In the genomic region with DNA sequence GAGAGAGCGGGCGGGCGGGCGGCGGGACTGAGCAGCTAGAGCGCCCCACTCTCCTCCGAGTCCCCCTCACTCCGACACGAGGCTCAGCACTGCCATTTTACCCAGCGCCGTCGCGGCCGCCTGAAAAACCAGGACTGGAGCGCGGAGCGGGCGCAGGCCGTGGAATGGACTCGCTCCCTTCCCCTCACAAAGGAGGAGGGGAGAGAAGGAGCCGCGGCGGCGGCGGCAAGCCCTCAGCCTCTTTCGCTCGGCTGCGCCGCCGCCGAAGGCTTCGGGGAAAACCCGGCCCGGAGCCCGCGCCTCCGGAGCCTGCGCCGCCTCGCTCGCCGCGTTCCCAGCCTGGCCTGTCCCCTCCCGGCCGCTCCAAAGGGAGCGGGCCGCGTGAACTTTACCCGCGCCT, we compare ENCODE assay signal across 8 mouse cellular contexts. TPM values are rescaled to one million over a fixed set of nuclear protein-coding genes. Genes with fewer than 3 reads are reported as not detected.
DNase-seq lines count a peak whose midpoint lies in the region; ATAC-seq and TF ChIP-seq lines count a peak whose summit lies in the region.

No protein-coding gene starts in this region.

- no peaks in the 10 kb centered on the region for H3K27me3 ChIP-seq in heart, embryonic 13.5 days (replicated peaks)
- no peaks in the 10 kb centered on the region for H3K27me3 ChIP-seq in kidney, postnatal 0 days (ENCODE audit: insufficient read depth, low read length)
- H3K27me3 ChIP-seq in liver, adult 2 months (ENCODE audit: control insufficient read depth, insufficient read depth, low read length), result no peaks in the 10 kb centered on the region
- no peaks in the 10 kb centered on the region for H3K27me3 ChIP-seq in myocyte (ENCODE audit: control insufficient read depth, insufficient read depth, insufficient read length)

- peak overlapping the region; percentile 19 for H3K27ac ChIP-seq in brown adipose tissue, adult 24 weeks (replicated peaks; ENCODE audit: low read depth, low read length)
- H3K27ac ChIP-seq in heart, embryonic 13.5 days (replicated peaks), result peak overlapping the region; percentile 100
- H3K27ac ChIP-seq in kidney, postnatal 0 days, result peak overlapping the region; percentile 100
- peak overlapping the region; percentile 85 for H3K27ac ChIP-seq in liver, adult 2 months (replicated peaks; ENCODE audit: insufficient read depth, low read depth, low read length)

- no peak for TF ChIP-seq CTCF in kidney, postnatal 0 days (IDR thresholded peaks at IDR 0.05; ENCODE audit: low read depth)
- peak; percentile 6; the same call in 1 of the 2 replicates for TF ChIP-seq CTCF in liver, adult 2 months (IDR thresholded peaks at IDR 0.05; ENCODE audit: low read depth, low read length)

- peak overlapping the region; percentile 52 for H3K4me3 ChIP-seq in brown adipose tissue, adult 24 weeks (ENCODE audit: insufficient read depth, low read depth, low read length)
- H3K4me3 ChIP-seq in heart, embryonic 13.5 days, result peak overlapping the region; percentile 100
- H3K4me3 ChIP-seq in kidney, postnatal 0 days (replicated peaks; ENCODE audit: low read depth, low read length), result peak overlapping the region; percentile 100
- peak overlapping the region; percentile 96 for H3K4me3 ChIP-seq in liver, adult 2 months (ENCODE audit: insufficient read depth, low read depth, low read length)
- H3K4me3 ChIP-seq in myocyte, result peak overlapping the region; percentile 65

- H3K4me1 ChIP-seq in brown adipose tissue, adult 24 weeks (ENCODE audit: control insufficient read depth, insufficient read depth, insufficient read length, low read length), result peaks cover 7% of the 10 kb centered on the region; the same call in 1 of the 2 replicates
- H3K4me1 ChIP-seq in heart, embryonic 13.5 days, result peaks cover 37% of the 10 kb centered on the region
- peaks cover 27% of the 10 kb centered on the region for H3K4me1 ChIP-seq in kidney, postnatal 0 days (replicated peaks; ENCODE audit: insufficient read depth, low read length)
- H3K4me1 ChIP-seq in liver, adult 2 months (ENCODE audit: control insufficient read depth, insufficient read depth, low read length), result peaks cover 18% of the 10 kb centered on the region

- 0% methylated on average over 19 of the region's 50 CpGs for WGBS in heart, embryonic 13.5 days
- WGBS in kidney, postnatal 0 days, result under 1% methylated on average over 25 of the region's 50 CpGs
- whole genome bisulfite sequencing in liver, adult 2 months, result under 1% methylated on average over 50 of the region's 50 CpGs

- no peaks in the 10 kb centered on the region for H3K9me3 ChIP-seq in heart, embryonic 13.5 days
- H3K9me3 ChIP-seq in kidney, postnatal 0 days (replicated peaks; ENCODE audit: low read length), result no peaks in the 10 kb centered on the region

- H3K9ac ChIP-seq in heart, embryonic 13.5 days, result peak overlapping the region; percentile 100
- H3K9ac ChIP-seq in kidney, postnatal 0 days (ENCODE audit: low read depth, low read length), result peak overlapping the region; percentile 100
- H3K9ac ChIP-seq in liver, adult 2 months (ENCODE audit: low read depth, low read length), result peak overlapping the region; percentile 98

- peak; percentile 38; the same call in 1 of the 2 replicates for TF ChIP-seq POLR2A in liver, adult 2 months (IDR thresholded peaks at IDR 0.05; ENCODE audit: extremely low read depth, insufficient read depth, low read length)
- TF ChIP-seq POLR2A in myocyte (IDR thresholded peaks at IDR 0.05; ENCODE audit: insufficient read length, low read depth), result peak; percentile 67

- H3ac ChIP-seq in myocyte (ENCODE audit: control insufficient read depth, insufficient read length), result peak overlapping the region; percentile 97

- H3K4me2 ChIP-seq in heart, embryonic 13.5 days, result peak overlapping the region; percentile 88
- H3K4me2 ChIP-seq in kidney, postnatal 0 days (ENCODE audit: low read length), result peak overlapping the region; percentile 84
- peak overlapping the region; percentile 94 for H3K4me2 ChIP-seq in myocyte (ENCODE audit: low read depth)

- ATAC-seq in CD4-positive, CD25-positive, alpha-beta regulatory T cell, adult 4 months, result peak; percentile 56
- peak; percentile 65 for ATAC-seq in erythroid progenitor cell, adult 5-6 weeks (replicated peaks; ENCODE audit: low FRiP score, poor library complexity, severe bottlenecking)
- ATAC-seq in heart, embryonic 13.5 days (ENCODE audit: extremely low read depth, insufficient number of reproducible peaks, low FRiP score, low TSS enrichment), result peak; percentile 74
- ATAC-seq in kidney, postnatal 0 days (replicated peaks; ENCODE audit: low FRiP score, low read depth), result peak; percentile 82

- DNase-seq in kidney, postnatal 0 days (ENCODE audit: low spot score), result peak; percentile 98
- DNase-seq in liver, adult 2 months (ENCODE audit: extremely low read depth, low read depth, low spot score), result peak; percentile 82
- DNase-seq in spleen, postnatal 4 days (ENCODE audit: low spot score in 2 of 2), result peak; percentile 99 to 100

- peaks cover 33% of the 10 kb centered on the region for H3K79me2 ChIP-seq in liver, adult 2 months (ENCODE audit: control insufficient read depth, insufficient read depth, low read length)
- H3K79me2 ChIP-seq in myocyte (ENCODE audit: control insufficient read depth, insufficient read depth), result peaks cover 33% of the 10 kb centered on the region

- peaks cover 4% of the 10 kb centered on the region for H3K36me3 ChIP-seq in heart, embryonic 13.5 days
- no peaks in the 10 kb centered on the region for H3K36me3 ChIP-seq in kidney, postnatal 0 days (ENCODE audit: insufficient read depth, low read length)
- no peaks in the 10 kb centered on the region for H3K36me3 ChIP-seq in liver, adult 2 months (ENCODE audit: control insufficient read depth, insufficient read depth, low read length)
- H3K36me3 ChIP-seq in myocyte (ENCODE audit: control insufficient read depth, insufficient read depth), result peaks cover 4% of the 10 kb centered on the region

TF ChIP-seq in myocyte, 11 proteins besides CTCF, POLR2A, EP300 and RAD21:
- peak in 1 of 3 experiments; percentile 26 for TF ChIP-seq MYOD1 (IDR thresholded peaks at IDR 0.05; ENCODE audit: control insufficient read depth in 1 of 3, insufficient read length in 2 of 3, low read depth in 2 of 3)
- TF ChIP-seq POLR2AphosphoS2 (IDR thresholded peaks at IDR 0.05; ENCODE audit: insufficient read length, low read depth), result peak; percentile 90
- TF ChIP-seq E2F4 (IDR thresholded peaks at IDR 0.05; ENCODE audit: insufficient read depth), result no peak
- no peak for TF ChIP-seq REST (IDR thresholded peaks at IDR 0.05; ENCODE audit: insufficient read depth, insufficient read length)
- TF ChIP-seq SRF (IDR thresholded peaks at IDR 0.05; ENCODE audit: control insufficient read depth, insufficient read length, low read depth), result peak; percentile 53
- TF ChIP-seq MYOG (IDR thresholded peaks at IDR 0.05; ENCODE audit: control insufficient read depth in 1 of 3, insufficient read depth in 1 of 3, insufficient read length in 2 of 3, low read depth in 2 of 3), result peak in 2 of 3 experiments; percentile 23 to 47

RNA-seq across cellular contexts. Expression of a gene that starts 2.3 kb away (rescaled TPM):
- 10 to 100 TPM; 74.4 to 76.7 TPM for polyA plus RNA-seq in CD4-positive, CD25-positive, alpha-beta regulatory T cell, adult 4 months (2017; shearing (Covaris generic))
- polyA plus RNA-seq in brown adipose tissue, adult 24 weeks (2012; ENCODE audit: insufficient read depth, insufficient read length, missing spikeins), result 13.5 and 18.7 TPM in 2 replicates
- 65.8 and 102 TPM in 2 replicates for total RNA-seq in erythroid progenitor cell, adult 5-6 weeks (2015; ENCODE audit: low replicate concordance)
- total RNA-seq in erythroid progenitor cell, adult 5-6 weeks (2017; ENCODE audit: low replicate concordance), result 42.9 and 69.1 TPM in 2 replicates
- polyA plus RNA-seq in heart, embryonic 13.5 days (2015; fragmentation: Nextera tagmentation; extraction: Ambion mirVana), result 21.1 and 21.2 TPM in 2 replicates
- 17.9 and 19.3 TPM in 2 replicates for polyA plus RNA-seq in kidney, postnatal 0 days (2015; fragmentation: Nextera tagmentation; extraction: Ambion mirVana)
- 5.9 and 8.5 TPM in 2 replicates for total RNA-seq in liver, adult 2 months (2014; rRNA removed)
- polyA plus RNA-seq in liver, adult 2 months (2012; rRNA removed), result 21.9 and 25.2 TPM in 2 replicates
- polyA plus RNA-seq in myocyte (2012; fragmentation: generic; extraction: Trizol), result 23.2 TPM

Comparison
In these comparisons a context has a peak if more than half of its experiments do, and no peak if none do; other contexts are left out.
1. Peak in every context shown above with its lines: DNase-seq, ATAC-seq, H3K4me3 ChIP-seq and H3K27ac ChIP-seq.
2. H3K27ac ChIP-seq: peak in every context shown above with its lines; median percentile 100 in heart, embryonic 13.5 days; 100 in kidney, postnatal 0 days; 85 in liver, adult 2 months; 19 in brown adipose tissue, adult 24 weeks.